Mouse (Mus musculus) G1E (cell line): ENCODE data around the gene Pign.

Source experiments
- CTCF ChIP-seq: IDR thresholded peaks from 2 replicates; pipeline ENCODE4 v1.5.1; 2012; ENCODE audit warnings: low read depth, low read length, inconsistent platforms, mixed read lengths
- GATA1 ChIP-seq: IDR thresholded peaks from 2 replicates; pipeline ENCODE4 v1.6.1; 2012; ENCODE audit warnings: borderline replicate concordance, low read length, inconsistent platforms, mixed read lengths
- POLR2AphosphoS5 ChIP-seq: IDR thresholded peaks from 2 replicates; pipeline ENCODE4 v1.6.1; 2012; ENCODE audit warnings: low read depth, low read length, inconsistent platforms; ENCODE audit not compliant: insufficient replicate concordance

- no peak for TF ChIP-seq CTCF
- no peak for TF ChIP-seq GATA1
- TF ChIP-seq POLR2AphosphoS5 = no peak
Observed at GRCm38 (mm10) chr1:105523768-105524167, 139.7 kb downstream of the Pign start.
